Mouse (Mus musculus) lung, embryonic 15.5 days (tissue): ENCODE data around the gene Clybl. TPM values are rescaled to one million over a fixed set of nuclear protein-coding genes. Genes with fewer than 3 reads are reported as not detected.

ENCODE experiments used
- ATAC-seq: fragments of 200-750 bp; cut with Nextera tagmentation; 2 replicates; pipeline ENCODE4 v1.8.0; 2017; ENCODE audit warnings: moderate number of reproducible peaks, borderline replicate concordance; ENCODE audit not compliant: low FRiP score, low TSS enrichment; ENCODE audit errors: extremely low read depth
- H3K27ac ChIP-seq: fragments of 300-500 bp; sonication (generic); 2 replicates; pipeline ENCODE4 v1.5.1; 2015; ENCODE audit warnings: moderate library complexity, mild to moderate bottlenecking, inconsistent platforms
- H3K27me3 ChIP-seq: fragments of 300-500 bp; sonication (generic); 2 replicates; pipeline ENCODE4 v1.6.1; 2015; ENCODE audit warnings: inconsistent platforms
- H3K36me3 ChIP-seq: fragments of 300-500 bp; sonication (generic); 2 replicates; pipeline ENCODE4 v1.6.1; 2015; ENCODE audit warnings: inconsistent platforms
- H3K4me1 ChIP-seq: fragments of 300-500 bp; sonication (generic); 2 replicates; pipeline ENCODE4 v1.6.1; 2015; ENCODE audit warnings: inconsistent platforms
- H3K4me2 ChIP-seq: fragments of 300-500 bp; sonication (generic); 2 replicates; pipeline ENCODE4 v1.6.1; 2015; ENCODE audit warnings: inconsistent platforms, mild to moderate bottlenecking, moderate library complexity
- H3K4me3 ChIP-seq: fragments of 300-500 bp; sonication (generic); 2 replicates; pipeline ENCODE4 v1.5.1; 2015; ENCODE audit warnings: mild to moderate bottlenecking, inconsistent platforms
- H3K9ac ChIP-seq: fragments of 300-500 bp; sonication (generic); 2 replicates; pipeline ENCODE4 v1.6.1; 2015; ENCODE audit warnings: inconsistent platforms
- H3K9me3 ChIP-seq: fragments of 300-500 bp; sonication (generic); 2 replicates; pipeline ENCODE4 v1.6.1; 2016; ENCODE audit warnings: inconsistent platforms
- WGBS: fragments of 180-500 bp; shearing (Covaris S2); methylation state at CpG from one replicate; pipeline ENCODE4 v1.1.7; 2015; 5-methylcytosine and 5-hydroxymethylcytosine counted together
- polyA plus RNA-seq: library from polyadenylated mRNA; unstranded; fragments of >200 nt; fragmentation: Nextera tagmentation; extraction: Ambion mirVana; gene quantifications from 2 replicates; pipeline ENCODE4 v1.2.1, GENCODE M21; 2015

Gene Clybl
- polyA plus RNA-seq, 1 experiment from 2014 or later, result 20.4 TPM

GRCm38 (mm10) chr14:122258297-122258696 lies 76.8 kb downstream of the Clybl start:
- 49% methylated on average over 5 of the region's 5 CpGs for WGBS
- no peak overlapping the region for H3K27ac ChIP-seq
- no peak for ATAC-seq
- H3K4me2 ChIP-seq, result no peak overlapping the region
- H3K9ac ChIP-seq, result no peak overlapping the region
- H3K4me1 ChIP-seq, result no peaks in the 10 kb centered on the region
- H3K27me3 ChIP-seq, result peaks cover 60% of the 10 kb centered on the region
- H3K4me3 ChIP-seq, result no peak overlapping the region
- H3K36me3 ChIP-seq, result no peaks in the 10 kb centered on the region
- H3K9me3 ChIP-seq, result no peaks in the 10 kb centered on the region

GRCm38 (mm10) chr14:122261250-122261649 lies 79.7 kb downstream of the Clybl start:
- H3K9me3 ChIP-seq, result no peaks in the 10 kb centered on the region
- 70% methylated on average over 1 of the region's 1 CpGs for WGBS
- H3K27ac ChIP-seq, result no peak overlapping the region
- no peak overlapping the region for H3K9ac ChIP-seq
- peaks cover 33% of the 10 kb centered on the region for H3K27me3 ChIP-seq
- H3K4me1 ChIP-seq, result no peaks in the 10 kb centered on the region
- H3K4me3 ChIP-seq, result no peak overlapping the region
- no peaks in the 10 kb centered on the region for H3K36me3 ChIP-seq
- H3K4me2 ChIP-seq, result no peak overlapping the region
- ATAC-seq, result no peak

GRCm38 (mm10) chr14:122262851-122263659 lies 81.6 kb downstream of the Clybl start:
- WGBS, result 59% methylated on average over 16 of the region's 16 CpGs
- Histone ChIP-seq H3K36me3 (no peaks in the 10 kb centered on the region), H3K4me1 (no peaks in the 10 kb centered on the region), H3K4me2 (no peak overlapping the region), H3K27me3 (peaks cover 20% of the 10 kb centered on the region), H3K4me3 (no peak overlapping the region), H3K9me3 (no peaks in the 10 kb centered on the region), H3K27ac (no peak overlapping the region), H3K9ac (no peak overlapping the region)
- ATAC-seq, result no peak

- Histone ChIP-seq H3K4me1 (no peaks in the 10 kb centered on the region), H3K4me2 (no peak overlapping the region), H3K9ac (no peak overlapping the region), H3K36me3 (no peaks in the 10 kb centered on the region), H3K27ac (no peak overlapping the region), H3K9me3 (no peaks in the 10 kb centered on the region), H3K4me3 (no peak overlapping the region), H3K27me3 (peaks cover 3% of the 10 kb centered on the region; the same call in 1 of the 2 replicates)
- ATAC-seq, result no peak
- 30% methylated on average over 7 of the region's 7 CpGs for WGBS
Measured at GRCm38 (mm10) chr14:122265214-122265613, 83.7 kb downstream of the Clybl start.

- Histone ChIP-seq H3K4me1 (no peaks in the 10 kb centered on the region), H3K9me3 (no peaks in the 10 kb centered on the region), H3K27ac (no peak overlapping the region), H3K4me3 (no peak overlapping the region), H3K4me2 (no peak overlapping the region), H3K36me3 (no peaks in the 10 kb centered on the region), H3K9ac (no peak overlapping the region), H3K27me3 (peaks cover 21% of the 10 kb centered on the region; the same call in 1 of the 2 replicates)
- WGBS, result 21% methylated on average over 4 of the region's 4 CpGs
- ATAC-seq, result no peak
Measured at GRCm38 (mm10) chr14:122267590-122267989, 86.1 kb downstream of the Clybl start.

GRCm38 (mm10) chr14:122271104-122271746 lies 89.7 kb downstream of the Clybl start:
- Histone ChIP-seq H3K36me3 (no peaks in the 10 kb centered on the region), H3K4me2 (no peak overlapping the region), H3K9ac (no peak overlapping the region), H3K4me3 (no peak overlapping the region), H3K27me3 (peaks cover 36% of the 10 kb centered on the region; the same call in 1 of the 2 replicates), H3K4me1 (no peaks in the 10 kb centered on the region), H3K27ac (no peak overlapping the region), H3K9me3 (no peaks in the 10 kb centered on the region)
- ATAC-seq, result no peak; the same call in 1 of the 2 replicates
- 40% methylated on average over 14 of the region's 14 CpGs for WGBS

GRCm38 (mm10) chr14:122277142-122277541 lies 95.6 kb downstream of the Clybl start:
- Histone ChIP-seq H3K27ac (no peak overlapping the region), H3K9me3 (no peaks in the 10 kb centered on the region), H3K36me3 (no peaks in the 10 kb centered on the region), H3K4me2 (no peak overlapping the region), H3K4me3 (no peak overlapping the region), H3K27me3 (peaks cover 71% of the 10 kb centered on the region), H3K4me1 (no peaks in the 10 kb centered on the region), H3K9ac (no peak overlapping the region)
- no peak for ATAC-seq
- 91% methylated on average over 8 of the region's 8 CpGs for WGBS

- H3K27ac ChIP-seq, result no peak overlapping the region
- H3K9me3 ChIP-seq, result no peaks in the 10 kb centered on the region
- H3K4me2 ChIP-seq, result no peak overlapping the region
- peaks cover 79% of the 10 kb centered on the region for H3K27me3 ChIP-seq
- 57% methylated on average over 16 of the region's 16 CpGs for WGBS
- no peaks in the 10 kb centered on the region for H3K4me1 ChIP-seq
- no peaks in the 10 kb centered on the region for H3K36me3 ChIP-seq
- ATAC-seq, result no peak
- H3K4me3 ChIP-seq, result no peak overlapping the region
- no peak overlapping the region for H3K9ac ChIP-seq
Measured at GRCm38 (mm10) chr14:122279462-122280308, 98.2 kb downstream of the Clybl start.

GRCm38 (mm10) chr14:122280309-122281071 lies 99.0 kb downstream of the Clybl start:
- Histone ChIP-seq H3K27ac (no peak overlapping the region), H3K27me3 (peaks cover 80% of the 10 kb centered on the region), H3K4me2 (no peak overlapping the region), H3K36me3 (no peaks in the 10 kb centered on the region), H3K9ac (no peak overlapping the region), H3K4me3 (no peak overlapping the region), H3K4me1 (no peaks in the 10 kb centered on the region), H3K9me3 (no peaks in the 10 kb centered on the region)
- peak; percentile 62; the same call in 1 of the 2 replicates for ATAC-seq
- WGBS, result 28% methylated on average over 21 of the region's 21 CpGs

- no peak overlapping the region for H3K27ac ChIP-seq
- no peak overlapping the region for H3K9ac ChIP-seq
- 42% methylated on average over 9 of the region's 9 CpGs for WGBS
- no peak overlapping the region for H3K4me2 ChIP-seq
- H3K9me3 ChIP-seq, result no peaks in the 10 kb centered on the region
- no peaks in the 10 kb centered on the region for H3K4me1 ChIP-seq
- ATAC-seq, result no peak
- no peak overlapping the region for H3K4me3 ChIP-seq
- H3K27me3 ChIP-seq, result peaks cover 86% of the 10 kb centered on the region
- no peaks in the 10 kb centered on the region for H3K36me3 ChIP-seq
Measured at GRCm38 (mm10) chr14:122281072-122281634, 99.6 kb downstream of the Clybl start.

GRCm38 (mm10) chr14:122283959-122284358 lies 102.5 kb downstream of the Clybl start:
- H3K27me3 ChIP-seq, result peaks cover 78% of the 10 kb centered on the region
- H3K9me3 ChIP-seq, result no peaks in the 10 kb centered on the region
- no peak for ATAC-seq
- WGBS, result 67% methylated on average over 5 of the region's 5 CpGs
- H3K4me3 ChIP-seq, result no peak overlapping the region
- H3K4me1 ChIP-seq, result no peaks in the 10 kb centered on the region
- no peaks in the 10 kb centered on the region for H3K36me3 ChIP-seq
- no peak overlapping the region for H3K4me2 ChIP-seq
- no peak overlapping the region for H3K9ac ChIP-seq
- no peak overlapping the region for H3K27ac ChIP-seq
